Mouse (Mus musculus) layer of hippocampus, postnatal 10 days (tissue): ENCODE measurements around the gene Exoc2. TPM values are rescaled to one million over a fixed set of nuclear protein-coding genes. Genes with fewer than 3 reads are reported as not detected.
A peak's percentile ranks its signal among the peaks of the same experiment; 100 is the strongest.

ENCODE experiments used
- DNase-seq, 2 experiments: peaks; one replicate each; pipeline ENCODE4 v3.0.0; 2021; ENCODE audit warnings: low spot score in 2 of 2
- total RNA-seq, 2 experiments: library from RNA; stranded (reverse); gene quantifications; 2 replicates each; pipeline ENCODE4 v1.2.3; 2021

Exoc2 gene
- total RNA-seq, 2 experiments from 2014 or later: 46.3 to 46.4 TPM

GRCm38 (mm10) chr13:30831369-30831768 lies 142.5 kb downstream of the Exoc2 start:
- DNase-seq: no peak

- no peak for DNase-seq
Measured at GRCm38 (mm10) chr13:30826511-30826910, 147.4 kb downstream of the Exoc2 start.

- no peak for DNase-seq
Measured at GRCm38 (mm10) chr13:30824903-30825302, 149.0 kb downstream of the Exoc2 start.

DNA sequence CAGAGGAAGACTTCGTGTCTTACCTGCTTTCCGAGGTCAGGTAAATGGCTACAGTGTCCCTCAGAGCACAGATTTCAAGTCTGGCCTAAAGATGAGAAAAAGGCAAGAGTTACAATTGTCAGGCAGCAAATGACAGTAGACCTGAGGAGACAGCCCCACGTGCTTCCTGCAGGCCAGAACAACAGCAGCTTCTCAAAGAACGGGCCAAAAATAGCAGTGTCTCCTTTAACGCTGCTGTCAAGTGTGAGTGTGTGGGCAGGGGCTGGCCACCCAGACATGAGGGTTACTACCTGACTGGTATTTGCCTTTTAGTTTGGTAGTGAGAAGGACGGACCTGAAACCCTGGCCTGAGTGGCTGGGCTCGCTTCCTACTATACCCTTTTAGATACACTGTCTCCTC lies 153.3 kb downstream of the Exoc2 start:
- no peak for DNase-seq

DNA sequence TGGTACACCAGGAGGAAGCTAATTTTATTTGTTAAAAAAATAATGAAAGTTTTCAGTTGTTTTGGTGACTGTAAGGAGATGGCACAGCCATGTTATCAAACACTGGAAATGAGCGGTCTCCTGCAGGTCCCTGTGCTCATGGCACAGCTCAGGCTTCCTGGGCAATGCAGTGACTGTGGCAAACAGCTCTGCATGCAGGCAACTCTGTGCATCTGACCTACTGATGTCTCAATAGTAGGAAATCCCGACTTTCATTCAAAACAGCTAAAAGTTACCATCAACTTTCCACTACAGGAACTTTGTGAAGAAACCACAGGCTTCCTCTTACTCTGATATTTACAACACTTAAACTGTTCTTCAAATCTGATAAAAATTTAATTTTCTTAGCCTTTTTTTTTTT lies 154.0 kb downstream of the Exoc2 start:
- no peak for DNase-seq

DNA sequence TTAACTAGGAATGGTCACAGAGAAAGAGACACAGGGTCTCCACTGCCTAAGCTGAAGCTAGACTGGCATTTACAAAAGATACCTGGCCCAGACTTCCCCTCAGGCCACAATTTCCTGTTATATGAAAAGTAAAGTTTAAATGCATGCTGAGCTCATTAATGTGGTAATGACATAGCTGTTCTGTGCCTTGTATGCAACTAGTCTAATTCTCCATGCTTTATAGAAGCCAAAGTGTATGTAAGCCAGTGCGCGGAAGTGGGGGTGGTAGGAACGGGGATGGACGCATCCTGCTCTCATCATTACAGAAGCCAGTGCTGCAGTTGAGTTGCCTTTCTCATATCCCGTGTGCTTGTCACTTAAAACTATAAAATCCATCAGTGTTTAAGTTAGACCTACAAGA lies 156.5 kb downstream of the Exoc2 start:
- no peak for DNase-seq

GRCm38 (mm10) chr13:30814256-30814655 lies 159.6 kb downstream of the Exoc2 start:
- DNase-seq: no peak

- no peak for DNase-seq
Measured at GRCm38 (mm10) chr13:30813464-30813863, 160.4 kb downstream of the Exoc2 start.

DNA sequence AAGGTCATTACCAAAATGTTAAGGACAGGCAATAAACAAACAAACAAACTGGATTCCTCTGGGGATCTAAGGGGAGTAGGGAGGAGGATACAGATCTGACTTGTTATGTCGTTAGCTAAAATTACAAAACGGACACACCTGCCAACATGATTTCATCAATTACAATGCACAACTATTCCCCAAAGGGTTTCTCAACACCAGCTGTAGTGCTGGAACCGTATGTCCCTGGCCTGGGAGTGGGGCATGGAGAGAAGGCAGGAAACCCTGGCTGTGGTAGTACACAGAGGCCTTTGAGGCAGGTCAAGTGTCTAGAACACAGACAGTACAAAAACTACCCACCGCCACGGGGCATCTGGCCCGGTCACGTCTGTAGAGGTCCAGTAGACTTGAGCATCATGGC lies 164.7 kb downstream of the Exoc2 start:
- DNase-seq: no peak

- DNase-seq: no peak
Measured at GRCm38 (mm10) chr13:30802336-30802955, 171.4 kb downstream of the Exoc2 start.

DNA sequence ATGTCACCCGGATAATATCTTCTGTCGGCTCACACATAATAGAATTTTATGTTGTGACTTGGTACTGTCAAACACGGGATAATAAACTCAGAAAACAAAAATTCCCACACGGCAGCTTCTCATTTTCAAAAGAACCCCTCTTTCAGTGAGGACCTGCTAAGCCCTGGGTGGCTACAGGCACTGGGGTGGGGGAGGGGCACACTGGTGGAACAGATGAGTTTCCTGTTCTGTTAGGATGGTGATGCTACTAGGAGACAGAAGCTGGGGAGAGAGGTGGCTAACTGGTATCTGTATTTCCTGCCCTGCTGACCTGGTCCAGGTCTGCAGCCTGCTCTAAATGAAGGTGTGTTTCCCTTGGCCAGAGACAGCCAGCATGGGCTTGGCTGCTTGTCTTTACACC lies 172.0 kb downstream of the Exoc2 start:
- DNase-seq: no peak

GRCm38 (mm10) chr13:30795960-30796359 lies 177.9 kb downstream of the Exoc2 start:
- no peak for DNase-seq

DNA sequence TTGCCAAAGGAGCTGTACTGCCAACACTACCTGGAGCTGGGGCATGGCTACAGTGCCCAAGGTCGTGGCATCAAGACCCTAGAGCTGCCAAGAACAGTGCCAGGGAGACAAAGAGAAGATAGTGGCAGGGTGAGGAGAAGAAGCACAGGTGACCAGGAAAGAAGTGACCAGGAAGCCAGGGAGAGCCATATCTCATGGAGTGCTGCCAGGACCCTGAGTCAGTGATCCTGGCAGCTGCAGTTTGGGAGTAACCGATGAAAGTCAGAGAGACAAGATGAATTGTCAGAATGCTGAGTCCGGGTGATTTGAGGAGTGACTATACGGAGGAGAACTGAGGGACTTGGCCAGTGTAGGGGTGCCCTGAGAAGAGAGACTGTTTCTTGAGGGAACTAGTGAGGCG lies 180.3 kb downstream of the Exoc2 start:
- DNase-seq: no peak

- DNase-seq: no peak
Measured at GRCm38 (mm10) chr13:30793196-30793595, 180.7 kb downstream of the Exoc2 start.

DNA sequence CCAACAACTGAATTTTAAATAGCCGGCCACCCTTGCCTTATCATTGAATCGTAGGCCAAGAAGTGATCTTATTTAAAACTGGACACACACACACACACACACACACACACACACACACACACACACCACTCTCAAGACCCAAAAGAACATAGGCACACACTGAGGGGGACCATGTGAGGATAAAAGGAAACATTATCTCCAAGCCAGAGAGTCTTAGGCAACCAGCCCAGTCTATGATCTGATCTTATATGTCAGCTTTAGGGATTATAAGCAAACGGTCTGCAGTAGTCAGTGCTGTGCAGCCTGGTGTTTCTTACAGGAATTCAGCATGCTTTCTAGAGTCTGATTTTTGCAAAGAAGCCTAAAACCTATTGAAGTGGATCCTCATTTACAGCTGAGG lies 181.2 kb downstream of the Exoc2 start:
- DNase-seq: no peak

DNA sequence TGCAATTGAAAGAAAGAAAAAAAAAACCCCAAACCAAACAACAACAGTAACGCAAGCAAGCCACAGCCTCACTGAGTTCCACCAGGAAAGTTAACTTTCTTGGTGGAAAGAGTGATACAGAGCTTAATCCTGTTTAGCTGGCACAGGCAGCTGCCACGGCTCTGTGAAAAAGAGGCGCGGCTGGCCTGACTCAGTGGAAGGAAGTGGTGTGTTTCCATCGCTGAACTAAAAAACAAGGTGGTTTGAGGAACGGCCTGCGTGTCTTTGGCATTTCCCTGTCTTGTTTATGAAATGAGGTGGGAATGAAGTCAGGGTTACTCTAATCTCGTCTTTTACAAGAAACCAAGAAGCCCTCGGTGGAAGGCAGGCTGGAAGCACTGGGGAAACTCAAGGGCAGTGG lies 181.6 kb downstream of the Exoc2 start:
- no peak for DNase-seq

DNA sequence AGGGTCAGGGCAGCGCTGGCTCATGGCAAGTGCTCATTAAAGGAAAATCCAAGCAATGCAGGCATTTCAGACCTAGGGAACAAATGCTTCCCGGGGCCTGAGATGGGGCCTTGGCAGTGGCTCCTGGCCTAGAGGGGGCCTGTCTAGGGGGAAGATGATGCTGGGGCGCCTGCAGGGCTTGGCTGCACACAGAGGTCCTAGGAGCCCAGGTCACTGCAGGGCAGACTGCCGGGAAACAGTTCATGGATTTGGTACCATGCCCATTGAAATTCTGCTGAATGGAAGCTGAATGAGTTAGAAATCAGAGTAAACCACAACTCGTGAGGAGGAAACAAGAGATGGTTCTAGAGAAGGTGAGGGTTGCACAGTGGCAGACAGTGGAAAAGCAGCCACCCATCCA lies 183.9 kb downstream of the Exoc2 start:
- no peak for DNase-seq

GRCm38 (mm10) chr13:30788421-30788820 lies 185.5 kb downstream of the Exoc2 start:
- no peak for DNase-seq

- no peak for DNase-seq
Measured at GRCm38 (mm10) chr13:30787960-30788359, 185.9 kb downstream of the Exoc2 start.

GRCm38 (mm10) chr13:30787556-30787955 lies 186.3 kb downstream of the Exoc2 start:
- peak in 1 of 2 experiments; percentile 3 for DNase-seq

DNA sequence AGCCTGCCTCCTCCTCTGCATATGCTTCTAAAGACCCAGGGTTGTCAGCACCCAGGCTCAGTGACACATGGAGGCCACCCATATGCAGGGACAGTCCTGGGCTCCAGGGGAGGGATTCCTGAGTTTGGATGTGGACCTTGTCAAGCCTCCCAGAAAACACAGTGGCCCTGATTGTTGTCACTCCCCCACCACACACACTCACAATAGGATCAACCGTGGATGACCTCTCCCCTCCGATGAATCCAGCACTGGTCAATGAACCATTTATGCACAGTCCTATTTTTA lies 186.9 kb downstream of the Exoc2 start:
- no peak for DNase-seq

DNA sequence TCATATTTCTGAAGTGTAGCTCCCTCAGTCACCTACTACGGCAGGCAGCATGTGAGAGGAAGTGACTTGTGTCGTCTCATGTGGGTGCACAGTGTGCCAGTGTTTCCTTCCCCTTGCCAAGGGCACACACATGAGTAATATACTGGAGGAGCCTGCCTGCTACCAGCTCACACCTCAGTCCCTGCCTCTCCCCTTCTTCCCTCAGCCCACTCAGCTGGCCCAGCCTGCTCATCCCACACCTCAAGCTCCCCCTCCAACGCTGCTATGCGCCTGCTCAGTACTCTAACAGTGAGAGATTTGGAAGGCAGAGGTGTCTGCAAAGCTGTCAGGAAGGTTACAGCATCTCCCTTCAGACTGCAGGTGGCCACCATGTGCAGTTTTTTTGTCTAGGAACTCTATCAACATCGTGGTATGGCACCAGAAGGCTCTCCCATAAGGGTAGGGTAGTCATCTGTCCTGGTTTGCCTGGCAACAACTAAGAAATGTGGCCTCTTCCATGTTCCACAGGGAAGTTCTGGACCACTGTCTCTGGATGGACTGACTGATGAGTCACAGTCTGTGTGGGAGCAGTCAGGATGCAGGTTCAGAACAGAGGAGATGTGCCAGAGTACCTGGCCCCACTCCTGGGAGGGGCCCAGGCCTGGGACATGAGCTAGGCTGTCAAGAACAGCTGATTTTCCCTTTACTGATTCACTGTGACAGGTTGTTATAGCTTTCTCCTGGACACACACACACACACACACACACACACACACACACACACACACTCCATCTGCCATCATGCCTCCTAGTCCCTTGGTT lies 187.5 kb downstream of the Exoc2 start:
- peak; percentile 42 to 48 for DNase-seq

GRCm38 (mm10) chr13:30785423-30786040 lies 188.4 kb downstream of the Exoc2 start:
- DNase-seq: no peak
